Mouse (Mus musculus) brown adipose tissue, adult 24 weeks (tissue): ENCODE results near the gene Znrd1. TPM values are rescaled to one million over a fixed set of nuclear protein-coding genes. Genes with fewer than 3 reads are reported as not detected.

Source experiments
- H3K27ac ChIP-seq: fragments of 200-500 bp; replicated peaks from 2 replicates; pipeline ENCODE4 v1.5.1; 2012; ENCODE audit warnings: low read depth, mild to moderate bottlenecking, low read length
- H3K4me1 ChIP-seq: fragments of 200-500 bp; 2 replicates; pipeline ENCODE4 v1.6.1; 2012; ENCODE audit warnings: low read length, mixed read lengths; ENCODE audit not compliant: control insufficient read depth, insufficient read depth, insufficient read length
- H3K4me3 ChIP-seq: fragments of 200-500 bp; 2 replicates; pipeline ENCODE4 v1.5.1; 2012; ENCODE audit warnings: low read depth, mild to moderate bottlenecking, low read length, moderate library complexity; ENCODE audit not compliant: insufficient read depth
- polyA plus RNA-seq: library from polyadenylated mRNA; stranded (reverse); fragments of >200 nt; gene quantifications from 2 replicates; pipeline ENCODE4 v1.2.4, GENCODE M21; 2012; ENCODE audit not compliant: missing spikeins, insufficient read depth, insufficient read length

The Znrd1 gene
- polyA plus RNA-seq, 1 experiment, result 32.3 TPM

- Histone ChIP-seq H3K4me3 (no peak overlapping the region), H3K4me1 (no peaks in the 10 kb centered on the region), H3K27ac (no peak overlapping the region)
Observed at GRCm38 (mm10) chr17:36982253-36983155, 24.1 kb upstream of the Znrd1 start.

GRCm38 (mm10) chr17:36981845-36982244, 23.5 kb upstream of the Znrd1 start:
- no peaks in the 10 kb centered on the region for H3K4me1 ChIP-seq
- H3K27ac ChIP-seq, result no peak overlapping the region
- H3K4me3 ChIP-seq, result no peak overlapping the region

DNA sequence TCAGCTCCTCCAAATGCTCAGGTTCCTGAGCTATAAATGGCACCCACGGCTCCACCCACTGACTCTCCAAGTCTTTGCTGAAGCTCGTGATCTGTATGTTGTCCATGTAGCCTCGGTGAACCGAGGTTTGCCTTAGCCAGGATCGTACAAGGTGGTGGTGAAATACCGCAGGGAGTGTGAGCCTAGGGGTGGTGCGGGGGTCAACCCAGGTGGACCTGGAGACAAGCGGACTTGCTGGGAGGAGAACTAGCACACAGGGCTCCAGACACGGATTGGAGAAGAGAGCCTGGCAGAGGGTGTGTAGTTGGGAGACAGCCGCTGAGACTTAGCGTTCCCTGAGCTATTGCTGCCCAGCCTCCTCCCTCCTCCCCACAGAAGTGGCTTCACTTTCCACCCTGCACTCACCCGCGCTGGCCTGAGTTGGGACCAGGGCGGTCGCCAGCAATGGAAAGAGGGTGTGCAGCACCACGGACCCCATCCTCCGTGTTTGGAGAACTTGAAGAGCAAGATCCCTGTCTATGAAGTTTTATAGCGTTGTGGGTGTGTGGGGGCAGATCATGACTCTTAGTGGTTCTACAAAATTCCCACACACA, 23.0 kb upstream of the Znrd1 start, which contains the start of gene 2410137M14Rik:
TSS of gene 2410137M14Rik (minus strand) at position 17 of the 593 bp plus-strand sequence.
- H3K4me1 ChIP-seq, result no peaks in the 10 kb centered on the region
- H3K27ac ChIP-seq, result no peak within 1 kb of the TSS
- no peak within 1 kb of the TSS for H3K4me3 ChIP-seq

DNA sequence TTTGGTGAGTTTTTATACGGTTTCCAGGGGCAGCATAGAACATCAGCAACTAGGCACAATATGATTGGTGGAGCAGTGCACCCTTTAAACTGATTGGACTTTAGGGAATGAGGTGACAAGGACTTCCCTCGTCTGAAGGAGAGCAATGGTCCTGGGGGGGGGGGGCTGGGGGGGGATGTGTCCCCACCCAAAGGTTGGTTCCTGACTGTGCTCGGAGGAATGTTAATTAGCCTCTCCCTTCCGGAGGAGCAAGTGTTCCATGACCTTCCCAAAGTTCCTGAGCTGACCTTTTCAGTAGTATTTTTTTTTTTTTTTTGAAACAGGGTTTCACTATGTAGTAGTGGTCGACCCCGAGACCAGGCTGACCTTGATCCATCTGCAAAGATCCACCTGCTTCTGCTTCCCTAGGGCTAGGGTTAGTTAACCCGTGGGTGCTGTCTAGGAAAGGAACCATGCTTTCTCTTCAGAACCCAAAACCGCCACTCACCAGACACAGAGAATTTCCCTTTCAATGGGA, 15.0 kb upstream of the Znrd1 start:
- no peak overlapping the region for H3K4me3 ChIP-seq
- H3K27ac ChIP-seq, result no peak overlapping the region
- H3K4me1 ChIP-seq, result no peaks in the 10 kb centered on the region

- H3K27ac ChIP-seq, result no peak overlapping the region
- no peaks in the 10 kb centered on the region for H3K4me1 ChIP-seq
- no peak overlapping the region for H3K4me3 ChIP-seq
Observed at GRCm38 (mm10) chr17:36972791-36973190, 14.4 kb upstream of the Znrd1 start.

- no peaks in the 10 kb centered on the region for H3K4me1 ChIP-seq
- no peak overlapping the region for H3K4me3 ChIP-seq
- no peak overlapping the region for H3K27ac ChIP-seq
Observed at GRCm38 (mm10) chr17:36971172-36971850, 13.0 kb upstream of the Znrd1 start.

DNA sequence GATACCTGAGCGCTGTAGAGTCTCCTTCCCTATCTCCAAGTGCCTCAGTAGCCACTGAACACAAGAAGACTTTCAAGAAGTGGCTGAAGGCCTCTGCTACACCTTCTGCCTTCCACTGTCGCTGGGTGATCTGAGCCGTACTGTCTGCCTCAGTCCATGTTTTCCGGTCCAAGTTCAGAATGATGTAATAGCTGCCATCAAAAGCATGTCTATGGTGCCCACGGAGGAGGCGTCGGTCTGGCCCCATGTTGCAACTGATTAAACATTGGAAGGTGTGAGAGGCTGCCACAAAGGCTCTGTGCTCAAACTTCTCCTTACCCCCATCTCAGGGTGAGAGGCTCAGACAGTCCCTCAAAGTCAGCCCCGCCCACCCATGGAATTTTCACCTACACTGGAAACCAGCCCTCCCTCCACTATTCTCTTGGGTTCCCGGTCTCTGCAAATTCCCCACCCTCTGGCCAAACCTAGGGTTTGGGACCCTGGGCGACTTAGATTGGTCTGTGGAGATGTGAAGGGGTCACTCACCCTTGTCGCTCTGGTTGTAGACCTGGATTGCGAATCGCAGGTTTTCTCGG, 12.0 kb upstream of the Znrd1 start:
- H3K4me1 ChIP-seq, result no peaks in the 10 kb centered on the region
- H3K27ac ChIP-seq, result no peak overlapping the region
- no peak overlapping the region for H3K4me3 ChIP-seq

DNA sequence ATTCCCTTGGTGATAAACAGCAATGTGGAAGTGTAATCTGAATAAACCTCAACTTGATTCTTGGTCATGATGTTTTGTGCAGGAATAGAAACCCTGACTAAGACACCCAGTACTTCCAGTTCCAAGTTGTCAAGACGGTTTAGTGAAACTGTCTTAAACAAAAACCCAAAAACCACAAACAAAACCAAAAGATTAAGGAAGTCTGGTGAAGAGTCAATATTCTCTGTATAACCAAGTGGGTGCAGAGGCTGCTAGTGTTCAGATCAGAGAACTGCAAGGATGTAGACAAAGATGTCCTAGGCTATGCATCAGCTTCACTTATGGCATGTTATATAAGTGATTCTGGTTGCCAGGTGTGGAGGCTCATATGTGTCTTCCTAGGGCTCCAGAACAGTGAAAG, 8.5 kb upstream of the Znrd1 start:
- Histone ChIP-seq H3K4me3 (no peak overlapping the region), H3K27ac (no peak overlapping the region), H3K4me1 (no peaks in the 10 kb centered on the region)

DNA sequence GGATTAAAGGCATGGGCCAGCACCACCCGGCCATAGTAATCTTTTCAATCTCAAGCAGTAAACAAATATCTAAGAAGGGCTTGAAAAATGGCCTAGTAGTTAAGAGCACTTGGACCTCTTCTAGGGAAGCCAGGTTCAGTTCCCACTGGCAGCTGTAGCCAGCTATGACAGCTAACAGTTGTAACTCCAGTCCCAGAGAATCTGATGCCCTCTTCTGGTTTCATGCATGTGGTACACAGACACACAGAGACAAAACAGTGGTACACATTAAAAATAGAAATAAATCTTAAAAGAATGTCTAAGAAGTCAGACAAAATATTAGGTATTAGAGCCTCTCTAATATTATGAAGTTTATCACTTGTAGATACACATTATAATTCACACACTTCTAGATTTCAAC, 2.8 kb upstream of the Znrd1 start:
- Histone ChIP-seq H3K27ac (no peak overlapping the region), H3K4me3 (no peak overlapping the region), H3K4me1 (peaks cover 6% of the 10 kb centered on the region; the same call in 1 of the 2 replicates)

DNA sequence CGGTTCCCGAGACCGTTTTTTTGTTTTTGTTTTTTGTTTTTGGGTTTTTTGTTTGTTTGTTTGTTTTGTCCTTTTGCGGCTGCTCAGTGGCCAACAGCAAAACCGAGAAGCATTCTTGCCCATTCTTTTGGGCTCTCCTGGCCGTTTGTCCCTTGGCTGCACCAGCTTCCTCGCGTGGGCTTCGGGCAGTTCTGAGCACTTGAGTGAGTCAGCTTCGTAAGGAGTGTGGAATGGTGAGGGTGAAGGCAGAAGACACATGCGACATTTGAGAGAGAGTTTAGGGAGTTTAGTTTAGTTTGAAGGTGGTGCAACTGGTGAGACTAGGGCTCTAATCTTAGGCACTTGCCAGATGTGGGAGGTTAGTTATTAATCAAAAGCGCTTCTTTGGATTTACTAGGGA, 525 bp upstream of the Znrd1 start:
- H3K4me3 ChIP-seq, result peak overlapping the region; percentile 82
- peaks cover 6% of the 10 kb centered on the region; the same call in 1 of the 2 replicates for H3K4me1 ChIP-seq
- H3K27ac ChIP-seq, result peak overlapping the region; percentile 69; the same call in 1 of the 2 replicates

- Histone ChIP-seq H3K4me3 (no peak overlapping the region), H3K4me1 (peaks cover 7% of the 10 kb centered on the region; the same call in 1 of the 2 replicates), H3K27ac (no peak overlapping the region)
Observed at GRCm38 (mm10) chr17:36953062-36953461, 5.3 kb downstream of the Znrd1 start.

GRCm38 (mm10) chr17:36952631-36953030, 5.7 kb downstream of the Znrd1 start:
- Histone ChIP-seq H3K4me1 (peaks cover 7% of the 10 kb centered on the region; the same call in 1 of the 2 replicates), H3K27ac (no peak overlapping the region), H3K4me3 (no peak overlapping the region)

- H3K27ac ChIP-seq, result peak within 1 kb of the TSS; percentile 83
- peak within 1 kb of the TSS; percentile 76 for H3K4me3 ChIP-seq
- peaks cover 7% of the 10 kb centered on the region for H3K4me1 ChIP-seq
Observed at GRCm38 (mm10) chr17:36950981-36951947, 7.1 kb downstream of the Znrd1 start, which contains the start of gene Ppp1r11. Gene Ppp1r11 (minus strand): TSS chr17:36951741.

GRCm38 (mm10) chr17:36949265-36949664, 9.1 kb downstream of the Znrd1 start:
- peaks cover 7% of the 10 kb centered on the region for H3K4me1 ChIP-seq
- no peak overlapping the region for H3K27ac ChIP-seq
- H3K4me3 ChIP-seq, result no peak overlapping the region
